Mouse (Mus musculus) CH12F3 (cell line): ENCODE results near the gene Ifitm10.
"Not testable (repeated sequence)": the region's sequence is repeated elsewhere in the genome, so short reads cannot be mapped to it uniquely, and the experiment has no call there.

Experiments used
- in situ Hi-C: fragments of 300-500 bp; cut with MboI; formaldehyde crosslinking; loops from 2 replicates; pipeline ENCODE4 v1.14.3; 2020; ENCODE audit warnings: low sequenced_read_pairs

The Ifitm10 gene

DNA sequence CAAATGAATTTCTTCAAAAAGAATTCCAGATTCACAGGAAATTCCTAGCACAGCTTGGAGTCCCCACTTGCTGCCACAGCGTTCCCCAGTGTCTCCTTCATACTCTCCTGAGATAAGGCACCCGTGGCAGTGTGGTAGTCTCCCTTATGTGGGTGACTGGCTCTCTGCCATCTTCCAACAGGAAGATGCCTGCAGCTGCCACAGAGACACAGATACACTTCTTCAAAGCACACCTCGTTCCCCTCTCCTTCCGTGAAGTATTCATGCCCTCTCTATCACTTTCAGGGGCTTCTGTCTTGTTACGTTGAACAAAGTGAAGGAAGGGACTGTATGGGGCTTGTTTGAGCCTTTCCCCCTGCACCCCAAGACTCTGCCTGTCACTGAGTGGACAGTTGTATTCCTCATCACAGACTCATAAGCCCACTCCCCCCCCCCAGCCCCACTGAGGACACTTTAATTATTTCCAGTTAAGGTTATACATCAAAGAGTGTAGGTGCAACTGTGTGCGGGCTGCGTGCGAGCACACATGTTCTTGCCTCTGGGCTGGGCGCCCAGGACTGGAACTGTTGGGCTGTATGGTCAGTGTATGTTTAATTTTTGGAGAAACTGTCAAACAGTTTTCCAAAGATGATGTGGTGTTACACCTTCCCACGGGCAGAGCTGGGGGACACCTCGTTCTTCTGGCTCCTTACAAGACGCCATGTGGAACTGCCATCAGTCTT lies 50.0 kb downstream of the Ifitm10 start:
- in situ Hi-C loops: no loop called here

DNA sequence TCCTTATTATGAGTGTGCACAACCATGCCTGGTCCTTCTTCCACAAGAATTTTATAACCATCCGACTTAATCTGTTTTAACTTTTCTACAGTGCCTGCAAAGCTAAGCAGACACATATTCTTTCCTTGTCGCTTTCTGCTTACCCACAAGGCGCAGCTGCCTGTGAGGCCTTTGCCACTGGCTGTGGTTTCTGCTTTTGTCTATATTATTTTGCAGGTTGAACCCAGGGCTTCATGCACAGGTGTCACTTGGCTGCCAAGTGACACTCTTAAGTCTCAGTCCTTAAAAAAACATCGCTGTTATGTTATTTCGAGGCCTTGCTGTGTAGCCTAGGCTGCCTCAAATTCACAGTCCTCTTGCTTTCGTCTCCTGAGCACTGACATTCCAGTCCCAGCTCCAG lies 50.9 kb downstream of the Ifitm10 start:
- in situ Hi-C loops: no loop called here

DNA sequence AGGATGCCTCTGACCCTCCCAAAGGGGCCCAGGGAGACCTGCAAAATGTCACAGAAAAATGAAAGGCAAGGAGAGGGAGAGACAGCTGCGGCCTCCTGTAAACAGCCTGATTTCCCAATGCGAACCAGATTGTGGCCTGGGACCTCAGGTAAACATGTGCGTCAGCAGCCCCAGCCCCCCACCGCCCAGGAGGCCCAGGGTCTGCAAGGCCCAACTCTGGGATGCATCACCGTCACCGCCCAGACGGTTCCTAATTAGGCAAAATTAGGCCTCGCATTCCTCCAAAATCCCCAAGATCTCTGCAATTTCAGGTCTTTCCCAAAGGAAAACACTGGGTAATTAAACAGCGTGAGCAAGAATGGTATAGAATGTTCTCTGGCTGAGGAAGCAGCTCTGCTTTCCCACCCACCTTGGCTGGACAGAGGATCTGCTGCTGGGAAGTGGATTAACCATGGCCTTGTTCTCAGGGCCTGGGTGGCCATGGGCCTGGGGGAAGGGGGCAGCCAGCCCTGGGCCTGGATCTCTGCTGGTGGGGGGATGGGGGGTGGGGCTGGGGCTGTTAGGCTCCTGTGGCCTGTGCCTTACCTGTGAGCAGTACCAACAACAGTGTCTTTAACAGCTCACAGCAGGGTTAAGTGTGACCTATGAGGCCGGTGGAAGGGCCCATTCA lies 51.8 kb downstream of the Ifitm10 start:
- in situ Hi-C loops: not testable (repeated sequence)

DNA sequence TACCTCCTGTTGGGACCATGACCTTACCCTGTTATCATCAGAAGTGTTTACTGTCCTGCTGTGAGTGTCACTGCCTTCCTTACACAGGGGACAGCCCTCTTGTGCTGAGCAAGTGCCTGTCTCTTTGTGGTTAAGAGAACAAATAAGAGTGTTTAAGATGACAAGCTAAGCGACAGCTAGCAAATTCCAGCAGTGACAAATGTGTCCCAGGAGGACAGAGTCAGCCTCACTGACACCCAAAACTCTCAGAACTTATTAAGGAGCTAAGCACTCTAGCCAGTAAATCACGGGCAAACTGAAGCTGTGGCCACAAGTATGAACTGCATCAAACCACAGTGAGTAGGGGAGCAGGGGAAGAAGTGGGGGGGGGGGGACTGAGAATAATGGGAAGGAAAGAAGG lies 52.6 kb downstream of the Ifitm10 start:
- in situ Hi-C loops: no loop called here

DNA sequence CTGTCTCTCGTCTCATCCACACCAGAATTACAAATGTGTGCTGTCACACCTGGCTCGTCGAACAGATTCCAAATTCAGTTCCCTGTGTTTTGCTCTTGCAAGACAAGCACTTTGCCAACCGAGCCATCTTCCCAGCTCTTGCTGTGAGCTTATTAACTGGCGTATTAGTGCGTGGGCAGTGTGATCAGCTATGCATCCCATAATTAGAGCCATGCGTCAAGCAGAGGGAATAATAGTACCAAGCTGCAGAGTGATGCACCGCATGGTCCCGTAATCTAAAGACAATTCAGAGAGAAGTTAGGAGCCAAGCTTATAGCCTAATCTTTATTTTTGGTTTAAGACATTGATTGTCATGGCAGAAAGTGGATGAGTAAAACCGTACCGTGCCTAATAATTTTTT lies 54.4 kb downstream of the Ifitm10 start:
- in situ Hi-C loops: no loop called here

DNA sequence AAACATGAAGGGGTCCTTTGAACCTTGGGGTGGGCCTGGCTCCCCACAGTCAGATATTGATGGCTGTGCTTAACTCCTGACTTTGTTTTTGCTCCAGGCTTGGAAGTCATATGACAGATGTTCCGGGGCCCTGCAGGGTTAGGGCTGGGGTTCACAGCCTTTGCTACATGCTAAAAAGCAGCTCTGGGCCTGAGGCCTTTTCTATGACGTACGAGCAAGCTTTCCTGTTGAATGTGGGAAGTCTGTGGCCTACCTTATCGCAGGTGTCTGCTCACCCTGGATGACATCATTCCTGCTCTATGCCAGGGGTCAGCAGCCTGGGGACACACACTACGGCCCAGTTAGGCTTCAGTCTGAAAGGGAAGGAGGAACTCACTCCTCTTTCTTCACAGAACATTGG lies 56.3 kb downstream of the Ifitm10 start:
- in situ Hi-C loops: no loop called here

DNA sequence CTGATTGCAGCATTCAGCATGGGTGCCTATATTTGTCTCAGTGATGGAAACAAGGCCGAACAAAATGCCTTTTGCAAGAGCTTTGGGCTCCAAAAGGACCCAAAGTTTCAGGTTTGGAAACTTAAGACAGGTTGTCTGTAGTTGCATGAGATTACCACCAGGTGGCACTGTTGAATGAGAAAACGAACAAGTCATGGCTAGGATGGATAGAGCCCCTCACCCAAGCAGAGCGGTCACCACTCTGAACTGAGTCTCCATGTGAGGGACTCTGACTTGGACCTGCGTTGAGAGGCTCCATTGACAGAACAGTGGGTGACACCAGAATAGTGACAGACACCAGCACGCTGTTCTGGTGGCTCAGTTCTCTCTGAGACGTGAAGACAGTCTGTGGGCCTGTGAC lies 57.0 kb downstream of the Ifitm10 start:
- in situ Hi-C loops: no loop called here

DNA sequence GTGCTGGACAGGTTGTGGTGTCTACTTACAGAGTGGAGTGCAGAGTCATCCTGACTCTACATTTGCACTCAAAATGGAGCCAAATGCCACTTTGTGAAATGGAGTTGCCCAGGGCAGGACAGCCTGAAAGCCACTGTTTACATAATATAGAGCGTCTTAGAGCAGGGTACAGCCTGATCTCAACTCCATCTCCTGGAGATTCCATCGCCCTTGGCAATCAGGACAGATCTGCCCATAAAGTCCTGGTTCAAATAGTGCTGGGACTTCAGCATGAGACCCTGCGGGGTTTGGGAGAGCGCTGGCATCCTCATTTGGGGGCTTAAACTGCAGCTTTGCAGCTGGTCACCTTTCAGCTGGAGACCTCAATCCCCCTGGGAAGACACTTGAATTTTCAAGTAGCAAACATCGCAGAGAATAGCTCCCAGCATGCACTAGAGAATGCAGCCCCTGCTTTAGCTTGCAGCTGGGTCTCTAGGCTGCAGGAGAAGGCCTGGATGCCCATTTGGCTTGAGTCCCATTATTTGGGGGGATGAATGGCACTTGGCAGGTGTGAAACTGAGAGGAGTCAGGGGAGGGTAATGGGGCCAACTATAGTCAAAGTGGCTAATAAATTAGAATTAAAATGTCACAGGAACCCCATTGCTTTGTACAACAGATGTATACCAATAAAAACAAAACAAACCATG lies 58.8 kb downstream of the Ifitm10 start:
- in situ Hi-C loops: no loop called here

DNA sequence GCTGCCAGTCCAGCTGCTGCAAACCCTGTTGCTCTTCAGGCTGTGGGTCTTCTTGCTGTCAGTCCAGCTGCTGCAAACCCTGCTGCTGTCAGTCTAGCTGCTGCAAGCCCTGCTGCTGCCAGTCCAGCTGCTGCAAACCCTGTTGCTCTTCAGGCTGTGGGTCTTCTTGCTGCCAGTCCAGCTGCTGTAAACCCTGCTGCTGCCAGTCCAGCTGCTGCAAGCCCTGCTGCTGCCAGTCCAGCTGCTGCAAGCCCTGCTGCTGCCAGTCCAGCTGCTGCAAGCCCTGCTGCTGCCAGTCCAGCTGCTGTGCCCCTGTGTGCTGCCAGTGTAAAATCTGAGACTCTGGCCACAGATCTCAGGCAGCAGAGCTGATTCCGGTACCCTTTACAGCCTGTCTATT lies 69.6 kb downstream of the Ifitm10 start:
- in situ Hi-C loops: not testable (repeated sequence)

DNA sequence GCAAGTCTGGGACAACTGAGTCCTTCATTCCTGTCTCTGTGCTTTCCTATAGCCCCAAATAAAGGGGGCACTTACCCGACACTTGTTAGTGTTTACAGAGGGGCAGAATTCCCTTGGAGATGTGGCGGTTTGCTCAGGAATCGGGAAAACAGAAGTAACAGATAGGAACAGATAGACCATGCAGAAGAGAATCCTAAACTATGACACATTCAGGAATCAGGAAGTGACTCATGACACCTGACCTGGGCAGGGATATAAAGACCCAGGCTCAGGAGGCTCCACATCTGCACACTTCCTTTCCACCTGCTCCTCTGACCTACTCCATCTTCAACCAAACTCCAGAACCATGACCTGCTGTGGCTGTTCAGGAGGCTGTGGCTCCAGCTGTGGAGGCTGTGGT lies 70.3 kb downstream of the Ifitm10 start, which contains the start of gene Krtap5-4:
Gene Krtap5-4 (plus strand): TSS at position 301 of the 400 bp plus-strand sequence.
- in situ Hi-C loops: no loop called here

DNA sequence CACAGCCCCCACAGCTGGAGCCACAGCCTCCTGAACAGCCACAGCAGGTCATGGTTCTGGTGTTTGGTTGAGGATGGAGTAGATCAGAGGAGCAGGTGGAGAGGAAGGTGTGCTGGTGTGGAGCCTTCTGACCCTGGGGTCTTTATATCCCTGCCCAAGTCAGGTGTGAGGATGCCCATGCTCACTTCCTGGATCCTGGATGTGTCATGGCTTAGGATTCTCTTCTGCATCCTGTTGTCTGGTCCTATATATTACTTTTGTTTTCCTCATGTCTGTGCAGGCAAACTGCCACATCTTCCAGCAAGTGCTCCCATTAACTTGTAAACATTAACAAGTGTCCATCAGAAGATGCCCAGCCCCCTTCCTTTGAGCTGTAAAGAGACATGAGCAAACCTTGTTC lies 76.5 kb downstream of the Ifitm10 start, which contains the start of gene Krtap5-1:
Gene Krtap5-1 (minus strand): TSS at position 101 of the 400 bp plus-strand sequence.
- in situ Hi-C loops: not testable (repeated sequence)

DNA sequence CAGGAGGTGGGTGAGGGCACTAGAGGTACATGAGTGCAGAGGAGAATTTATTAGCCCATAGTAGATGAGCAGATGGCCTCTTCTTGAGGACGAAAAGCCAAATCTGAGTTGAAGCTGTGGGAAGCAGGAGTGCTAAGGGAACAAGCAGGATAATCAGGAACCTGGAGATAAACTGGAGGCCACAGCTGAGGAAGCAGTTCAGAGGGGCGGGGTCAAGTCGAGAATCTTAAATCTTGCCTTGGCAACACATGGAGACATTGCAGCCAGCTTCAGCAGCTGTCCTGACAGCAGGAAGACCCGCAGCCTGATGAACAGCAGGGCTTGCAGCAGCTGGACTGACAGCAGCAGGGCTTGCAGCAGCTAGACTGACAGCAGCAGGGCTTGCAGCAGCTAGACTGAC lies 77.4 kb downstream of the Ifitm10 start:
- in situ Hi-C loops: not testable (repeated sequence)

DNA sequence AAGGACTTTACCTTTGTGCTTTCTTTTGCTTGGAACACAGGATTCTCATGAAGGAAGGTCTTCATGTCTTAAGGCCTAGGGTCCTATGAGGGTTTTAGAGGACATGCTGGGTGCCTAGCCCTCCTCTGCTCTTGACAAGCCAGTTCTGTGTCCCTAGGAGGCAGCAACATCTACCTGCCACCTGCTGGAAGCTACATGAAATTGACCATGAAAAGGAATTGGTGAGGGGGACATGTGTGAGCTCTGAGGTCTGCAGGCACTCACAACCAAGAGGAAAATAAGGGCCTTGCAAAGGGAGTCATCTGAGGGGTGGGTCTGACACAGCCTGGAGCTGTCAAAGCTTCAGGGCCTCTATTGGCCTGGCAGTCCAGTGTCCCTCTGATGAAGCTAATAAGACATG lies 78.1 kb downstream of the Ifitm10 start:
- in situ Hi-C loops: no loop called here

DNA sequence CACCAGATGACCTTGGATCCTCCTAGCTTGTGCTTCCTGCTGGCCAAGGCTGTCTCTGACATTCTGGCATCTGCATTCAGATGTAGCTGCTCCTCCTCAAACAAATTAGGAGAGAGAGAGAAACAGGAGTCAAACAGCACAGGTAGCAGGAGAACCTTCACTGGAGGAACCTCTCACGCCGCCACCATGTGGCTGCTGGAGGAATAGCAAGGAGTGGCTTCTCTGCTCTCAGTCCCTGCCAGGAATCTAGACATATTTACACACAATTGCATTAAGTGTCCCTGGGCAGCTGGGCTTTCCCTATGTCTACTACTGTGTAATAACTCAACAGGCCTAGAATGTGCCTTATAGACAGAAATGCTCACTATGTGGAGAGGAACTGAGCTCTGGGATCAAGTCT lies 79.7 kb downstream of the Ifitm10 start:
- in situ Hi-C loops: not testable (repeated sequence)

DNA sequence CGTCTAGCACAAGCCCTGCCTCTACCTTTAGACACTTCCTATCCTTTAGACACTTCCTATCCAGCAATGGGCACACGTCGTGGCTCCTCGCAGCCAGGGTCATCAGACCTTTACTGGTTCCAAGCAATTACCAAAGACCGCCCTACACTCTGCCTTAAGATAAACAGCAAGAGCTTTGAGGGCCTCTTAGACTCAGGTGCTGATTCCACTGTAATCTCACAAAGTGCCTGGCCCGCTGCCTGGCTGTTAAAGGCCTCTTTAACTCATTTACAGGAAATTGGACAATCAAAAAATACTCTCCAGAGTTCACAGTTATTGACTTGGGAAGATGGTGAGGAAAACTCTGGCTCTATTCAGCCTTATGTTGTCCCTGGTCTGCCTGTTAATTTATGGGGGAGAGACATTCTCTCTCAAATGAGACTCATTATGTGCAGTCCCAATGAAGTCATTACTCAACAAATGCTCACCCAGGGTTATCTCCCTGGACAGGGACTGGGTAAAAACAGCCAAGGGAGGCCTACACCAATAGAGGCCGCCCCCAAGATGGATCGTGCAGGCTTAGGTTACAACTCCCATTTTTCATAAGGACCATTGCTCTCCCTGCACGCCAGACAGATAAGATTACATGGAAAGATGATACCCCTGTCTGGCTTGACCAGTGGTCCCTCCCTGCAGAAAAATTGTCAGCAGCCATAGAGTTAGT lies 87.5 kb downstream of the Ifitm10 start:
- in situ Hi-C loops: not testable (repeated sequence)

DNA sequence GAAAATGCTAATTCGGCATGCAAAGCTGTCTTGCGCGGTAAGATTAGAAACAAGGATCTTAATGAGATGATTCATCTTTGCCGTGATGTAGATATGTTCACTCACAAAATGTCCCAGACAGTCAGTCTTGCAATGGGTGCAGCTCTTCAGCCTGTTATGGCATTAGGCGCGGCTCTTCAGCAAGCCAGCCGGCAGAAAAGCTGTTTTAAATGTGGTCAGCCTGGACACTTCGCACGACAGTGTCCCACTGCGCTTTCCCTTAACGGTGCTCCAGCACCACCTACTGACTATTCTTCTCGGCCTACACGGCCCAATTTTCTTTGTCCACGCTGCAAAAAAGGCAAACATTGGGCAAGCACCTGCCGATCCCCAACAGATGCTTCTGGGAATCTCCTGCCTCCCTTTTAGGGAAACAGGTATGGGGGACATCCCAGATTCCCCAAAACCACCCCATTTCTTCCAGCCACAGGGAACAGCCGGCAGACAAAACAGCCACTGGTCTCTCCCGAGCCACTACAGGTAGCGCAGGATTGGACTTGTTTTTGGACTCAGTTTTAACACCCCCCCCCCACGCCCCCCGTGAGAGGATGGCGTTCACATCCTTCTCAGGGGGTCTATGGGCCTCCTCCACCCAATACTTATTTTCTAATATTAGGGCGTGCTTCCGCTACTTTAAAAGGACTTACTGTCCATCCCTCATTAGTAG lies 88.3 kb downstream of the Ifitm10 start:
- in situ Hi-C loops: no loop called here

DNA sequence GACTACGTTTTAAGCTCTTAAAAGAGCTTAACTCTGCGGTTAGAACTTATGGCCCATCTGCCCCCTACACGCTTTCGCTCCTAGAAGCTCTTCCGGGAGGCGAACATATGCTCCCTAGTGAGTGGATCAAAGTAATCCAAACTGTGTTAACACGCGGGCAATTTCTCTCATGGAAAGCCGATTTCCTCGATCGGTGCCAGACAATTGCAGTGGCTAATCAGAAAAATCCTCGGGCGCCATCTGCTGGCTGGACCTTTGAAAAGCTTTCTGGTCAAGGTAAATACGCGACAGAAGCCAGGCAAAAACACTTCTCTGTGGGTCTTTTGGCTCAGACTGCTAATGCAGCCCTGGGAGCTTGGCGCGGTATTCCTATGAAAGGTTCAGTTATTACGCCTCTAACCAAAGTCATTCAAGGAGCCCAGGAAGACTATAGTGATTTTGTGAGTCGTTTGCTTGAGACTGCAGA lies 88.9 kb downstream of the Ifitm10 start:
- in situ Hi-C loops: no loop called here

DNA sequence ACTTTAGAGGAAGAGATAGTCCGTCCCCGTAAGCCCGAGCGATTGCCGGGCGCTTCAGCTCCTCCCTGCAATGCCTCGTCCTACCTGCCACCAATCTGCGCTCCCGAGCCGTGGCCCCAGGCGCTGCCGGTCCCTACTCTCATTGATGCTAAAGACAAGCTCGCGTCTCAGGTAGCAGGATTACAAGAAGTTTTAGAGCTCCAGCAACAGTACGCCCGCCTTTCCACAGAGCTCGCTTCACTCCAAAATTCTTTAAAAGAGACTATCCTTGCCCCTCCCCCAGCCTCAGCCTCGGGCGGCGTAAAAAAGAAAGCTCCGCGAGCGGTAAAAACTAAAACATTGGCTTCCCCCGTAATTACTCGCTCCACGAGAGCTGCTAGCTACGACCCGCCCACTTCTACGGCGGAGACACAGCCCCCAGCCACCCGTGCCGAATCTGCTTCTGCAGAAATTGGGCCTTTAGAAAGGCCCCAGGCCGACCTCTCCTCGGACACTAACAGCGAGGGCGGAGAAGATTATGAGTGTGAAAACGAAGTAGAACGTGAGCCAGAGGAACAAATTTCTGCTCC lies 89.4 kb downstream of the Ifitm10 start:
- in situ Hi-C loops: no loop called here

DNA sequence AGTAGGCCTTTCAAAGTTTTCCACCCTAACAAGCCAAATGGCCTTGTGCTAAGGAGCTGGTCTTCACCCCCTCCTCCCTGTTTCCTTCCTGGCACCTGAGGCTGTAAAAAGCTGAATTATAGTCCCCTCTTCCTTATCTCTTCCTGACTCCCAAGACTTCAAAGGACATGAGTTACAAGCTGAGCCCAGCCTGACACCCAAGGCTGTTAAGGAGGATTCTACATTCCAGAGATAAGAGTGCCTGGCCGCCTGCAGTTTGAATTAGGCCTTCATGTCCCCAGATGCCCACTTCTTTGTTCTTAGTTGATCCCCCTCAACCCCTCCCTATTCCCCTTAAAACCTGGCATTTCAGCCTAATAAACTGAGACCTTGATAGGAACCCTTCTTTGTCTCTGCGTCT lies 90.7 kb downstream of the Ifitm10 start:
- in situ Hi-C loops: not testable (repeated sequence)

DNA sequence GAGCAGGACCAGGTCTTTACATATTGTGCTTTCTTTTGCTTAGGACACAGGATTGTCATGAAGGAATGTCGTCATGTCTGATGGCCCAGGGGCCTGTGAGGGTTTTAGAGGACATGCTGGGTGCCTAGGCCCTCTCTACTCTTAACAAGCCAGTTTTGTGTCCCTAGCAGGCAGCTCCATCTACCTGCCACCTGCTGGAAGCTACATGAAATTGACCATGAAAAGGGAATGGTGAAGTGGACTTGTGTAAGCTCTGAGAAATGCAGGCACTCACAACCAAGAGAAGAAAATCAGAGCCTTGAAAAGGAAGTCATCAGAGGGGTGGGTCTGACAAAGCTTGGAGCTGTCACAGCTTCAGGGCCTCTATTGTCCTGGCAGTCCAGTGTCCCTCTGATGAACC lies 94.3 kb downstream of the Ifitm10 start:
- in situ Hi-C loops: not testable (repeated sequence)
